Mouse (Mus musculus) G1E-ER4 (cell line): Measurements from ENCODE around the gene Lrba. TPM values are rescaled to one million over a fixed set of nuclear protein-coding genes. Genes with fewer than 3 reads are reported as not detected.

Source experiments
- GATA1 ChIP-seq: IDR thresholded peaks from one replicate; pipeline ENCODE4 v1.8.0; 2012; ENCODE audit warnings: low read length, inconsistent platforms
- polyA plus RNA-seq: library from polyadenylated mRNA; stranded (reverse); fragments of >175 nt; gene quantifications from 2 replicates; pipeline ENCODE4 v1.2.3, GENCODE M21; 2012

Gene Lrba
- polyA plus RNA-seq, 1 experiment, result 6.7 TPM

DNA sequence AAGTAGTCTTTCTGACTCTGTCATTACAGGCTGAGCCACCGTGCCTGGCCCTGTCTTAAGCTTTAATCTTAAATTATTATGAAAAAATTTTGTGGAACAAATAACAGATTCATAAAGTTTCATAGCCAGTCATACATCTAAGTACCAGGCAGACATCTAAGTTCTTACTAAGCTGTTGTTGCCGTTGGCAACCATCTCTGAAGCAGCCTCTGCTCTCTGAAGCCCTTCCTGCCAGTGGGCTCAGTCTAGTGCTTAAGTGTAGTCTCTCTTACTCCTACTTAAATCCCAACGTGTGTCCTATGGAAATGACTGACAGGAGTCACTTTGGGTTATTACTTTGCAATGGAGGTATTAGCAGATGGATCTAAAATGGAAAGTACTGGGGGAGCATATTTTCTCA, 426.5 kb downstream of the Lrba start:
- TF ChIP-seq GATA1, result no peak

GRCm38 (mm10) chr3:86659326-86659725, 434.8 kb downstream of the Lrba start:
- TF ChIP-seq GATA1, result no peak

DNA sequence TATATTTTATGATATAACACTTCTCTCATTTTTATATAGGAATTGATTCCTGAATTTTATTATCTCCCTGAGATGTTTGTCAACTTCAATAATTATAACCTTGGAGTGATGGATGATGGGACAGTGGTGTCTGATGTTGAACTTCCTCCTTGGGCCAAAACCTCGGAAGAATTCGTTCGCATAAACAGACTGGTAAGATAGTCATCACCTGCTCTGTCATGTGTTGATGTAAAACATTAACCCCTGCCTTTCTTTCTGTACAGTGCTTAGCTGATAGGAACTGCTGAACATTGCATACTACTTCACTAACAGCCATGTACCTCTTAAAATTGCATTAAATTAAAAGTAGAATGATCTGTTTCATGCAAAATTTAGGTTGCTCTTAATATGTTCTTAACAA, 439.9 kb downstream of the Lrba start:
- TF ChIP-seq GATA1, result no peak

DNA sequence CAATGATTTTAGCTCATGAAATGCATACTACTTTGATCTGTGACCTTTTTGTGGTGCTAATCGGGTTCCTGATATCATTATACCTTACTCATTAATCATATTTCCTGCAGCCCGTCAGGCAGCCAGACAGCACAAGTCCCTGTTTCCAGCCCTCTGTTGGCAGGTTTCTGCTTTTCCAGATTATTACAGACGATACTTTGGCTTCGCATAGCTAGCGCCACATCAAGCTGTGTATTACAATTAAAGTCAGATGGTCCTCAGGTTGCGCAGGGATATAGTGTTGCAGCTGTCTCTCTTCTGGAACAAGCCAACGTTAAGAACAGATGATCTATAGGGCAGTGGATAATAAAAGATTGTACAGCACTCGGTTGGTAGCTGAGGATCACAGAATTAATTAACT, 443.7 kb downstream of the Lrba start:
- no peak for TF ChIP-seq GATA1

GRCm38 (mm10) chr3:86677573-86678155, 453.2 kb downstream of the Lrba start:
- no peak for TF ChIP-seq GATA1

DNA sequence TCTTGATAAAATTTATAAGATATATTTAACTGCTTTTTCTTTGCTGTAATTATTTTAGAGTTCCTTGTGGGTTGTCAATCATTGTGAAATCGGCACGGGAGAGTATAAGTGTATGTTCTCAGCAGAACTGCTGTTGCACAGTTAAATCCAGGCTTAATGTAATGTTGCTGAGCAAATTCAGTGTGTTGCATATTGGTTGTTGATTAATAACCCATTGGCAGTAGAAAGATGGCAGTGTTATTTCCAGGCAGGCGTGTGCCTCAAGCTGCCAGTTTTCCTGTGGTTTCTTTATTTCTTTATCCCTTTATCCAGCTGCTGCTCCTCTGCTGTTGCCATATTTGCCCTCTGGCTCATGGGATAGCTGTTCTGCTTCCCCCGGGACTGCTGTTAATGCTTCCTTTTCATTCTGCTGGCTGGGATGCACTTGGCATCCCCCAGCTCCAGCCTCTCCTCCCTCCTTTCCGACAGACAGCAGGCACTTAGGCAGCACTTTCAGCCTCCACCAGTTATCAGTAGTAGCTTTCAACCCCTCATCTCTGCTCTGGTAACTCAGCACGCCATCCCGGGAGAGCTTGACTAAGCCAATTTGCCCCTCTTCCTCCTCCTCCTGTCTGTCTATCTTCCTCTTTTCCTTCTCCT, 463.2 kb downstream of the Lrba start:
- no peak for TF ChIP-seq GATA1

DNA sequence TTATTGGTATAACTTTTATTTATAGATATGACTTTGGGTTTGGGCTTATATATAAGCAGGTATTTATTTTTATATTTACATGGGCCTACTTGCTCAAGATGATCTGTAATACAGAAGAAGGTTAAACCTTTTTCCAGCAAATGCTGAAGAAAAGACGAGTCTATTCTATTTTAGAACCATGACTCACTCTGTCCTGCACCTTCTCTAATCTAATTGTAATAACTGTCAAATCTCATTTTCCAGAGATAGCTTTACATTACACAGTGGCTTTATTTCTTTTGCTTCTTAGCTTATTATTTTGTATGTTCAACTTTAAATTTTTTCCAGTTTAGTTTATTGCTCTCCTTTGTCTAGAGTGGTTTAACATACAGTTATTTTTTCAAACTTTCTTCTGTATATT, 464.0 kb downstream of the Lrba start:
- no peak for TF ChIP-seq GATA1

DNA sequence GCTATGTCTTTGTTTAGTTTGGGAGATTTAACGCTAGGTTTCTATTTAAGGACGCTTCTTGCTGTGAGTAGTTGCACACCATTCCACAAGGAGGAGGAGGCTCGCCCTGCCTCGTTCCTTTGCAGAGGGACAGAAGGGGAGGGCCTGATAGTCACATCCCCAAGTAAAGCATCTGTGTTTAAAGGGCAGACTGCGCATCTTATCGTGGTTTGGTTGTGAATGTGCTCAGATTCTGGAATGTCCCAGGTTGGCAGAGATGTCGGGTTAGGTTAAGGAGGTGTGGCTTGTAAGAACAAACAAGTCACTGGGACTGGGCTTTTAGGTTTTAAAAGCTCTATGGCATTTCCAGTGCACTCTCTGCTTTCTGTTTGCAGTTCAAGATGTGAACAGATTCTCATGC, 464.8 kb downstream of the Lrba start:
- no peak for TF ChIP-seq GATA1

- TF ChIP-seq GATA1, result no peak
These were observed 468.3 kb downstream of the Lrba start for GRCm38 (mm10) chr3:86692779-86693178.

DNA sequence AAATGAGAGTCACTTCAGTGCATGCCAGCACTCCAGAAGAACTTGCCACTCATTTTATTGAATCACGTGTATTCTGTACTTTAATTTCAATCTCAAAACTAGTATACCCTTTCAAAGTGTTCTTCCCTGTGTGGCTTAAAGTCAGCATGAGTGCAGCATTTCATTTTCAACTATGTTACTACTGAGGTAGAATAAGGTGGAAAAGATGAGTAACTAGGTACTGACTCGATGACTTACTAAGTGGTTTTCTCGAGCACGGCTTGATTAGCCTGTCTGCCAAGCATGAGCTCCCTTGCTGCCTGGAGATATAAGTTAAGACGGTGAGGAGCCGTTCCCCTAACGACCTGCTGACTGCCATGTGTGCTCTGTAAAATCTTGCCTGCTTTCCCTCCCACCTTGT, 469.1 kb downstream of the Lrba start:
- TF ChIP-seq GATA1, result no peak

GRCm38 (mm10) chr3:86698947-86699346, 474.5 kb downstream of the Lrba start:
- TF ChIP-seq GATA1, result no peak

DNA sequence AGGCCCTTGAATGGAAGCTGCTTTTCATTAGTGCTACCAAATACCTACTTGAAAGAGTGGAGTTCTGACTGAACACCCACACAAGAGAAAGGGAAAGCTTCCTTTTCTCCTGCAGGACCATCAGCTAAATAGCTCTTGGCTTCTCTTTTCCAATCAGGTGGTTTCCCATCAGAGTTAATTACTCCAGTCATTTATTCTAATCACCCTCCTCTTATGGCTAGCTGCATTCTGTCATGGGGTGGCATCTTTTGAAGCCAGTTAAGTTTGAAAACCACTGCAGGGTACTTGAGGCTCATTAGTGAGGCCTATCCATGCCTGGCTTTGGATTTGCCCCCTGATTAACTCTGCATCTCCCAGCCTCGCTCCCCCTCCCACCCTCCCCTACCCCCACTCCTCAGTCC, 476.7 kb downstream of the Lrba start:
- TF ChIP-seq GATA1, result no peak

DNA sequence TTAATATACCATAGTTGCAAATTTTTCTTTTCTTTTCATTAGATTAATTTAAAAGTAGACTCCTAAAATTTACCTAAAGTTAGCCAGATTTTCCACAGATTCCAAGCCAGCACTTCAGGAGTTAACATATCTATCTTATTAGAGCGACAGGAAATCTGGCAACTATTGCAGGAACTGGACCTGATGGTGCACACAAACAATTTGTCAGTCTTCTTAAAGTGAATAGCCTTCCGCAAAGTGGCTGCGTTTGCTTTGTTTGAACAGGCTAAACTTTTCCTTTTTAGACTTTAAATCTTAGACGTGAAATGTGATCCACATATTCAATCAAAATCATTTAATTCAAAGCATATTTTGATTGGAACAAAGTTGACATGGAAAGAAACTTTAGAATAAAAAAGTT, 485.0 kb downstream of the Lrba start:
- no peak for TF ChIP-seq GATA1

GRCm38 (mm10) chr3:86711530-86711929, 487.1 kb downstream of the Lrba start:
- TF ChIP-seq GATA1, result no peak

DNA sequence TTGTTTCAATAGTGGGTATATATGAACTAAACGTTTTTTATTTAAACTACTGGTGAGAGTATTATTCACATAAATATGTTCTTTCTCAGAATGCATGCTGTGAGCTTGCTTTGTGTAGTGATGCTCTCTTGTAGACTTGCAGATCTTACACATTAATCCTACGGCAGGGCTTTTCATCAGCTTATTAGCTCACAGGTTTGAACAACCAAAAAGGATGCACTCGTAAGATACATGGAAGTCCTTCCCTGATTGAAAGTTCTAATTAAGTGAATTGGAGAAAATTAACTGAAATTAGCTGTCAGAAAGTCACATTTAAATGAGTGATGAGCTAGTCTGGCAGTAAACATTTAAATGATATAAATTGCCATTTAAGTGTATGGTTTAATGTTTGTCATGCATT, 488.3 kb downstream of the Lrba start:
- TF ChIP-seq GATA1, result no peak

- no peak for TF ChIP-seq GATA1
These were observed 490.0 kb downstream of the Lrba start for GRCm38 (mm10) chr3:86714446-86714845.
